Mouse (Mus musculus) testis, adult 2 months (tissue): ENCODE data around the gene Akt1s1. TPM values are rescaled to one million over a fixed set of nuclear protein-coding genes. Genes with fewer than 3 reads are reported as not detected.

Experiments
- H3K27ac ChIP-seq: fragments of 200-500 bp; 2 replicates; pipeline ENCODE4 v1.5.1; 2012; ENCODE audit warnings: low read depth, low read length; ENCODE audit not compliant: control insufficient read depth, insufficient read depth
- H3K27me3 ChIP-seq: fragments of 200-500 bp; 2 replicates; pipeline ENCODE4 v1.6.1; 2012; ENCODE audit warnings: mild to moderate bottlenecking, low read length, moderate library complexity; ENCODE audit not compliant: control insufficient read depth, insufficient read depth
- H3K36me3 ChIP-seq: fragments of 200-500 bp; 2 replicates; pipeline ENCODE4 v1.6.1; 2012; ENCODE audit warnings: mild to moderate bottlenecking, low read length; ENCODE audit not compliant: control insufficient read depth, insufficient read depth
- H3K4me1 ChIP-seq: fragments of 200-500 bp; 2 replicates; pipeline ENCODE4 v1.6.1; 2012; ENCODE audit warnings: low read length; ENCODE audit not compliant: control insufficient read depth, insufficient read depth
- H3K4me3 ChIP-seq: fragments of 200-500 bp; 2 replicates; pipeline ENCODE4 v1.5.1; 2012; ENCODE audit warnings: low read depth, mild to moderate bottlenecking, low read length, moderate library complexity, mixed read lengths; ENCODE audit not compliant: control insufficient read depth
- CTCF ChIP-seq: fragments of 200-500 bp; IDR thresholded peaks from 2 replicates; pipeline ENCODE4 v1.5.1; 2012; ENCODE audit warnings: low read depth, mild to moderate bottlenecking, inconsistent platforms, low read length, moderate library complexity; ENCODE audit not compliant: control insufficient read depth, insufficient read depth, insufficient replicate concordance
- POLR2A ChIP-seq: fragments of 200-500 bp; IDR thresholded peaks from 2 replicates; pipeline ENCODE4 v1.6.1; 2012; ENCODE audit warnings: low read depth, mild to moderate bottlenecking, inconsistent platforms, low read length, moderate library complexity; ENCODE audit not compliant: control insufficient read depth
- polyA plus RNA-seq: library from polyadenylated mRNA; depleted of rRNA; stranded (reverse); fragments of >200 nt; gene quantifications from 2 replicates; pipeline ENCODE4 v1.2.3, GENCODE M21; 2012

The Akt1s1 gene
- polyA plus RNA-seq, 1 experiment: 31.5 TPM

- no peak for TF ChIP-seq CTCF
- TF ChIP-seq POLR2A: no peak; the same call in 1 of the 2 replicates
- Histone ChIP-seq H3K27me3 (no peaks in the 10 kb centered on the region), H3K36me3 (peaks cover 3% of the 10 kb centered on the region; the same call in 1 of the 2 replicates), H3K27ac (0 out of 2 replicates have a peak overlapping the region, but pooled peaks have one; percentile 10), H3K4me1 (peaks cover 10% of the 10 kb centered on the region), H3K4me3 (peak overlapping the region; percentile 99)
Observed at GRCm38 (mm10) chr7:44814423-44814822, 34.4 kb upstream of the Akt1s1 start.

- H3K4me1 ChIP-seq: peaks cover 15% of the 10 kb centered on the region
- no peaks in the 10 kb centered on the region for H3K27me3 ChIP-seq
- TF ChIP-seq POLR2A: peak; percentile 38; the same call in 1 of the 2 replicates
- TF ChIP-seq CTCF: no peak
- peak overlapping the region; percentile 99 for H3K4me3 ChIP-seq
- peaks cover 3% of the 10 kb centered on the region; the same call in 1 of the 2 replicates for H3K36me3 ChIP-seq
- peak overlapping the region; percentile 86 for H3K27ac ChIP-seq
Observed at GRCm38 (mm10) chr7:44814952-44815553, 33.7 kb upstream of the Akt1s1 start.

- Histone ChIP-seq H3K27ac (peak within 1 kb of the TSS; percentile 100), H3K27me3 (no peaks in the 10 kb centered on the region), H3K4me3 (peak within 1 kb of the TSS; percentile 99), H3K36me3 (peaks cover 3% of the 10 kb centered on the region; the same call in 1 of the 2 replicates), H3K4me1 (peaks cover 15% of the 10 kb centered on the region)
- TF ChIP-seq CTCF (no peak), POLR2A (peak; percentile 91)
Observed at GRCm38 (mm10) chr7:44815721-44816469, 32.9 kb upstream of the Akt1s1 start, which contains the start of the genes Nup62 and Il4i1. Nup62 (plus strand) TSS chr7:44816088. Il4i1 (plus strand) TSS chr7:44816387.

GRCm38 (mm10) chr7:44816470-44817021, 32.2 kb upstream of the Akt1s1 start, which contains the start of gene Atf5:
Atf5 (minus strand) TSS chr7:44816658.
- H3K4me1 ChIP-seq: peaks cover 15% of the 10 kb centered on the region
- H3K27ac ChIP-seq: peak within 1 kb of the TSS; percentile 100
- TF ChIP-seq CTCF (no peak), POLR2A (no peak)
- no peaks in the 10 kb centered on the region for H3K27me3 ChIP-seq
- peaks cover 3% of the 10 kb centered on the region; the same call in 1 of the 2 replicates for H3K36me3 ChIP-seq
- H3K4me3 ChIP-seq: peak within 1 kb of the TSS; percentile 99

GRCm38 (mm10) chr7:44817441-44817840, 31.4 kb upstream of the Akt1s1 start:
- Histone ChIP-seq H3K4me1 (peaks cover 15% of the 10 kb centered on the region), H3K27ac (peak overlapping the region; percentile 100), H3K36me3 (peaks cover 3% of the 10 kb centered on the region; the same call in 1 of the 2 replicates), H3K4me3 (peak overlapping the region; percentile 99), H3K27me3 (no peaks in the 10 kb centered on the region)
- TF ChIP-seq CTCF (no peak), POLR2A (no peak)

- Histone ChIP-seq H3K27ac (peak overlapping the region; percentile 10; the same call in 1 of the 2 replicates), H3K36me3 (peaks cover 3% of the 10 kb centered on the region; the same call in 1 of the 2 replicates), H3K4me3 (peak overlapping the region; percentile 58), H3K4me1 (peaks cover 15% of the 10 kb centered on the region), H3K27me3 (no peaks in the 10 kb centered on the region)
- no peak for TF ChIP-seq POLR2A
- no peak for TF ChIP-seq CTCF
Observed at GRCm38 (mm10) chr7:44818164-44818563, 30.6 kb upstream of the Akt1s1 start.

- Histone ChIP-seq H3K27me3 (no peaks in the 10 kb centered on the region), H3K36me3 (peaks cover 3% of the 10 kb centered on the region; the same call in 1 of the 2 replicates), H3K4me3 (peak overlapping the region; percentile 58), H3K27ac (peak overlapping the region; percentile 49; the same call in 1 of the 2 replicates), H3K4me1 (peaks cover 15% of the 10 kb centered on the region)
- no peak for TF ChIP-seq POLR2A
- no peak for TF ChIP-seq CTCF
Observed at GRCm38 (mm10) chr7:44818751-44819235, 30.0 kb upstream of the Akt1s1 start.
